Mouse (Mus musculus) lung, postnatal 0 days (tissue): ENCODE results near the gene Naxe. TPM values are rescaled to one million over a fixed set of nuclear protein-coding genes. Genes with fewer than 3 reads are reported as not detected.

ENCODE experiments used
- ATAC-seq: fragments of 200-750 bp; cut with Nextera tagmentation; 2 replicates; pipeline ENCODE4 v1.8.0; 2017; ENCODE audit warnings: moderate library complexity
- DNase-seq: peaks from one replicate; pipeline ENCODE4 v3.0.0-alpha.2; 2016; ENCODE audit warnings: low spot score
- H3K27ac ChIP-seq: fragments of 300-500 bp; sonication (generic); 2 replicates; pipeline ENCODE4 v1.5.1; 2014; ENCODE audit warnings: antibody characterized with exemption, mild to moderate bottlenecking, low read length, mixed read lengths
- H3K27me3 ChIP-seq: fragments of 300-500 bp; sonication (generic); replicated peaks from 2 replicates; pipeline ENCODE4 v1.6.1; 2014; ENCODE audit warnings: low read length, mixed read lengths; ENCODE audit not compliant: insufficient read depth
- H3K36me3 ChIP-seq: fragments of 300-500 bp; sonication (generic); 2 replicates; pipeline ENCODE4 v1.6.1; 2014; ENCODE audit warnings: low read length, mixed read lengths; ENCODE audit not compliant: insufficient read depth
- H3K4me1 ChIP-seq: fragments of 300-500 bp; sonication (generic); 2 replicates; pipeline ENCODE4 v1.6.1; 2014; ENCODE audit warnings: antibody characterized with exemption, low read depth, low read length, mixed read lengths; ENCODE audit not compliant: insufficient read depth
- H3K4me2 ChIP-seq: fragments of 300-500 bp; sonication (generic); replicated peaks from 2 replicates; pipeline ENCODE4 v1.6.1; 2014; ENCODE audit warnings: low read depth, mild to moderate bottlenecking, low read length, moderate library complexity, mixed read lengths
- H3K4me3 ChIP-seq: fragments of 300-500 bp; sonication (generic); 2 replicates; pipeline ENCODE4 v1.5.1; 2014; ENCODE audit warnings: low read depth, low read length
- H3K9ac ChIP-seq: fragments of 300-500 bp; sonication (generic); replicated peaks from 2 replicates; pipeline ENCODE4 v1.6.1; 2014; ENCODE audit warnings: low read depth, mild to moderate bottlenecking
- H3K9me3 ChIP-seq: fragments of 300-500 bp; sonication (generic); 2 replicates; pipeline ENCODE4 v1.6.1; 2016; ENCODE audit warnings: low read length, mixed read lengths
- CTCF ChIP-seq: IDR thresholded peaks from 2 replicates; pipeline ENCODE4 v1.5.1; 2016; ENCODE audit warnings: antibody characterized with exemption, mild to moderate bottlenecking
- EP300 ChIP-seq: IDR thresholded peaks from 2 replicates; pipeline ENCODE4 v1.6.1; 2016; ENCODE audit warnings: antibody characterized with exemption, mild to moderate bottlenecking, control low read depth
- WGBS: fragments of 180-500 bp; shearing (Covaris S2); extraction: QIAGEN DNeasy Blood & Tissue Kit; methylation state at CpG from one replicate; pipeline ENCODE4 v1.1.7; 2014; 5-methylcytosine and 5-hydroxymethylcytosine counted together
- polyA plus RNA-seq: library from polyadenylated mRNA; unstranded; fragments of >200 nt; fragmentation: Nextera tagmentation; extraction: Ambion mirVana; gene quantifications from 2 replicates; pipeline ENCODE4 v1.2.1, GENCODE M21; 2015

Naxe gene
- polyA plus RNA-seq, 1 experiment from 2014 or later, result 186 TPM

DNA sequence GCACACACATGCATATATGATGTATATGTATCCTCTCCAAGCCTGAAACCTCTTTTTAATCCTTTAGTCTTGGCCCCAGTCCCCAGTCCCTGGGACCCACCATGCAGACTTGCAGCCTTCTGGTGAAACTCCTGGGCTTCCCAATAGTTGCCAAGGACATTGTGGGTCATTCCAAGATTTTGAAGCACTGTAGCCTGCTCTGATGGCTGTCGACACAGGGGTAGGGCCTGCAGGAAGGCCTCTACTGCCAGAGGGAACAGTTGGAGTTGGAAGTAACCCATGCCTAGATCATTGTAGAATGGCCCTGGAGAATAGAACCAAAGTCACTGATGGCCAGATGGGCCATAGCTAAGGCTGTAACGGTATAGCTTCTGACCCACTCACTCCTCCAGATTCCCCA lies 16.1 kb upstream of the Naxe start:
- no peaks in the 10 kb centered on the region for H3K27me3 ChIP-seq
- DNase-seq (no peak), ATAC-seq (no peak)
- H3K4me3 ChIP-seq, result no peak overlapping the region
- no peak overlapping the region for H3K27ac ChIP-seq
- H3K4me1 ChIP-seq, result no peaks in the 10 kb centered on the region
- 52% methylated on average over 2 of the region's 2 CpGs for WGBS
- TF ChIP-seq EP300 (no peak), CTCF (no peak)
- no peak overlapping the region for H3K9ac ChIP-seq
- H3K9me3 ChIP-seq, result no peaks in the 10 kb centered on the region
- no peaks in the 10 kb centered on the region for H3K36me3 ChIP-seq
- no peak overlapping the region for H3K4me2 ChIP-seq

DNA sequence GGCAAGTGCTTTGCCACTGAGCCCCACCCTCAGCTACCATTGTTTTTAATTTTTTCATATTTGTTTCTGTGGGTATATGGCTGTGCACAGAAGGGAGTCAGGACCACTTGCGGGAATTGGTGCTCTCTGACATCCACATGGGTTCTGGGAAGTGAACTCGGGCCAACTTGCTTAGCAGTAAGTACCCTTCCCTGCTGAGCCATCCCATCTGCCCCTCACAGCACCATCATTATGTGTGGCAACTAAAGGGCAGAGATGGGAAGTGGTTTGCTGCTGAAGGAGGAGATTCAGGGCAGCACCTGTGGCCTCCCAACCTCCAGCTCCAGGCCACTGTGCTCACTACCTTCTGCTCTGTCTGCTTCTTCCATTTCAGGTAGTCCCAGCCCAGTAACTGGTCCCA lies 15.3 kb upstream of the Naxe start:
- H3K27me3 ChIP-seq, result no peaks in the 10 kb centered on the region
- H3K9ac ChIP-seq, result no peak overlapping the region
- H3K4me2 ChIP-seq, result no peak overlapping the region
- no peaks in the 10 kb centered on the region for H3K9me3 ChIP-seq
- H3K4me3 ChIP-seq, result no peak overlapping the region
- H3K27ac ChIP-seq, result no peak overlapping the region
- H3K4me1 ChIP-seq, result no peaks in the 10 kb centered on the region
- H3K36me3 ChIP-seq, result no peaks in the 10 kb centered on the region
- DNase-seq (no peak), ATAC-seq (no peak)
- TF ChIP-seq EP300 (no peak), CTCF (no peak)
- 58% methylated on average over 2 of the region's 2 CpGs for WGBS

GRCm38 (mm10) chr3:88071783-88072182 lies 13.5 kb upstream of the Naxe start:
- DNase-seq (peak; percentile 84), ATAC-seq (peak; percentile 70)
- Histone ChIP-seq H3K27me3 (no peaks in the 10 kb centered on the region), H3K4me3 (no peak overlapping the region), H3K36me3 (no peaks in the 10 kb centered on the region), H3K4me2 (no peak overlapping the region), H3K9me3 (no peaks in the 10 kb centered on the region), H3K27ac (no peak overlapping the region), H3K9ac (no peak overlapping the region), H3K4me1 (no peaks in the 10 kb centered on the region)
- 2% methylated on average over 5 of the region's 5 CpGs for WGBS
- peak; percentile 97 for TF ChIP-seq CTCF
- no peak for TF ChIP-seq EP300

GRCm38 (mm10) chr3:88068386-88068785 lies 10.1 kb upstream of the Naxe start:
- Histone ChIP-seq H3K27me3 (no peaks in the 10 kb centered on the region), H3K9me3 (no peaks in the 10 kb centered on the region), H3K36me3 (no peaks in the 10 kb centered on the region), H3K4me3 (no peak overlapping the region), H3K4me2 (no peak overlapping the region), H3K9ac (no peak overlapping the region), H3K4me1 (no peaks in the 10 kb centered on the region), H3K27ac (no peak overlapping the region)
- DNase-seq (peak; percentile 68), ATAC-seq (peak; percentile 61)
- 8% methylated on average over 2 of the region's 2 CpGs for WGBS
- TF ChIP-seq EP300 (no peak), CTCF (no peak)

DNA sequence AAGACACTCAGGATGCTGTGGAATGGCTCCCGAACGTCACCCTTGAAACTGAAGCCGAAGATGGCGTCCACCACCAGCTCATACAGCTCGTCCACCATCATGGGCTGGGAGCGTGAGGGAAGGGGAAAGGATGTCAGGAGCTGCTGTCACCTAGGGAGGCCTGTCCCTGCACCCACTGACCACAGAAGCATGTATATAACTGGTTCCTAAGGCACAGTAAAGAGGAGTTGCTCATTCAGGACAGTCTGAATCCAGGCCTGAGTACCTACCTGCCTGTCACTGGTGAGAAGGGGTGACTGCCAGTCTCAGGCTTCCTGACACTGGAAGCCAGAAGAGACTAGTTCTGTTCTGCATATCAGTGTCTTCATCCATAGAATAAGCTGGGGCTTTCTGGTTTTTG lies 1.3 kb downstream of the Naxe start:
- 82% methylated on average over 6 of the region's 6 CpGs for WGBS
- H3K9ac ChIP-seq, result peak overlapping the region; percentile 74; the same call in 1 of the 2 replicates
- peaks cover 9% of the 10 kb centered on the region for H3K4me1 ChIP-seq
- H3K4me2 ChIP-seq, result no peak overlapping the region
- DNase-seq (no peak), ATAC-seq (no peak)
- no peak for TF ChIP-seq EP300
- TF ChIP-seq CTCF, result no peak
- no peaks in the 10 kb centered on the region for H3K27me3 ChIP-seq
- H3K9me3 ChIP-seq, result no peaks in the 10 kb centered on the region
- H3K36me3 ChIP-seq, result no peaks in the 10 kb centered on the region
- no peak overlapping the region for H3K27ac ChIP-seq
- H3K4me3 ChIP-seq, result no peak overlapping the region

DNA sequence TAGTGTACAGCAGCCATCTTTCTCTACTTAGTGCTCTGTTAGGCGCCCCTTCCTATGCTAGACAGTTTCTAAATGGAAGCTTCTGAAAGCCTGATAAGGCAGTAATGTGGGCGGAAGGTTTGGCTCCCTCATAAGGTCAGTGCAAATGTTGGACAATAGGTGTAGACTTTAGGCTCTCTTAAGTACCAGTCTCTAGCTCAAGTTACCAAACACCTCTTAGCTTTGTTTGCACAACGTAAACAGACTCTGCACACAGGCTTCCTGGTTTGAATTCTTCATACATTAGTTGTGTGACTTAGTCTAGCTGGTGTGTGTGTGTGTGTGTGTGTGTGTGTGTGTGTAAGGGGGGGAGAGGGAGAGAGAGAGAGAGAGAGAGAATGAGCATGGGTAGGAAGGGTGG lies 8.8 kb downstream of the Naxe start:
- WGBS, result 29% methylated on average over 3 of the region's 3 CpGs
- Histone ChIP-seq H3K36me3 (no peaks in the 10 kb centered on the region), H3K9ac (no peak overlapping the region), H3K27me3 (no peaks in the 10 kb centered on the region), H3K4me3 (no peak overlapping the region), H3K9me3 (no peaks in the 10 kb centered on the region), H3K27ac (peak overlapping the region; percentile 38; the same call in 1 of the 2 replicates), H3K4me1 (no peaks in the 10 kb centered on the region), H3K4me2 (no peak overlapping the region)
- peak; percentile 94 for DNase-seq
- ATAC-seq, result peak; percentile 97
- TF ChIP-seq EP300, result peak; percentile 74
- TF ChIP-seq CTCF, result peak; percentile 29
